Mouse (Mus musculus) left cerebral cortex, postnatal 25 days (tissue): ENCODE measurements at regions not wholly inside any gene's neighbourhood (a gene's known extent, or its start where the extent isn't known, plus 50 kb on each side); places are given as distances from the start of the nearest gene placed in this dataset.
A peak's percentile ranks its signal among the peaks of the same experiment; 100 is the strongest.

ENCODE experiments used
- DNase-seq, 2 experiments: peaks; one replicate each; pipeline ENCODE4 v3.0.0; 2022; ENCODE audit warnings: low spot score in 2 of 2, mixed read lengths in 1 of 2
- intact Hi-C: fragments of 180-260 bp; cut with DNase I; formaldehyde crosslinking; loops from one replicate; pipeline ENCODE4 v1.15.1; 2025
- microRNA-seq, 2 experiments: library from miRNA; unstranded; fragments of <30 nt; microRNA quantifications; one replicate each; pipeline ENCODE4 v1.2.0; 2022

- intact Hi-C loops: no loop called here
- DNase-seq: no peak
Observed at GRCm38 (mm10) chr11:37424312-37425169, 188.8 kb upstream of the Tenm2 start.

- DNase-seq: no peak
- intact Hi-C loops: no loop called here
Observed at GRCm38 (mm10) chr11:37412868-37413267, 177.1 kb upstream of the Tenm2 start.

GRCm38 (mm10) chr11:37367971-37368370, 132.2 kb upstream of the Tenm2 start:
- intact Hi-C loops: no loop called here
- no peak for DNase-seq

GRCm38 (mm10) chr11:37364430-37364829, 128.7 kb upstream of the Tenm2 start:
- intact Hi-C loops: no loop called here
- peak; percentile 31 to 89 for DNase-seq

- no peak for DNase-seq
- intact Hi-C loops: no loop called here
Observed at GRCm38 (mm10) chr11:37355074-37355473, 119.3 kb upstream of the Tenm2 start.

GRCm38 (mm10) chr11:37309691-37310090, 73.9 kb upstream of the Tenm2 start:
- intact Hi-C loops: no loop called here
- DNase-seq: no peak

GRCm38 (mm10) chr11:37306656-37307055, 70.9 kb upstream of the Tenm2 start:
- intact Hi-C loops: no loop called here
- DNase-seq: no peak

Small RNAs in the stretch of these regions (microRNA-seq; reads per million reads assigned to microRNA genes)
- gene Gm25693: 0 reads per million in 2 experiments
